Mouse (Mus musculus) adrenal gland, postnatal 4 days (tissue): Measurements from ENCODE around the gene Sass6. TPM values are rescaled to one million over a fixed set of nuclear protein-coding genes. Genes with fewer than 3 reads are reported as not detected.
"Not testable (repeated sequence)": the region's sequence is repeated elsewhere in the genome, so short reads cannot be mapped to it uniquely, and the experiment has no call there.

Experiments
- DNase-seq, 2 experiments: peaks; one replicate each; pipeline ENCODE4 v3.0.0; 2021 to 2022; ENCODE audit warnings: low spot score in 2 of 2, mixed read lengths in 2 of 2
- total RNA-seq, 2 experiments: library from RNA; stranded (reverse); gene quantifications; 2 replicates each; pipeline ENCODE4 v1.2.3; 2021

The Sass6 gene
- total RNA-seq, 2 experiments from 2014 or later = 9.4 to 10.0 TPM

GRCm38 (mm10) chr3:116622641-116623040 lies 27.9 kb downstream of the Sass6 start:
- DNase-seq = no peak

- no peak for DNase-seq
Observed at GRCm38 (mm10) chr3:116631459-116631858, 36.7 kb downstream of the Sass6 start.

GRCm38 (mm10) chr3:116632971-116633370 lies 38.2 kb downstream of the Sass6 start:
- no peak for DNase-seq

DNA sequence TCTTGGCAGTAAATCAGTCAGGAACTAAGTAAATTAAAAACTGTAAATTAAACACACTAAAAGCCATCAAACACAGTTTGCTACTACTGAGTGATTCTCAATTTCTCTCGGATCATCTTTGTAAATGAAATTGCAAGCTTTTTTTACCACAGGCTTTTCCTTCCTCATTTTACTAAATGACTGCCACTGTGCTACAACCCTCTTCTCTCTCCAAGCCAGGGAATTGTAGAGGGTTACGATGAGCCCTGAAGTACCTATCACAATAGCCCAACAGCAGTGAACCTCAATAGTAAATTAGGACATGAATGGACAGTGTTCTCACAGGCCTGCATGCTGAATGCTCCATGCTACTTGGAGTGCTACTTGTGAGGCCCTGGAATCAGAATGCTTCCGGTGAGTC lies 39.3 kb downstream of the Sass6 start:
- no peak for DNase-seq

DNA sequence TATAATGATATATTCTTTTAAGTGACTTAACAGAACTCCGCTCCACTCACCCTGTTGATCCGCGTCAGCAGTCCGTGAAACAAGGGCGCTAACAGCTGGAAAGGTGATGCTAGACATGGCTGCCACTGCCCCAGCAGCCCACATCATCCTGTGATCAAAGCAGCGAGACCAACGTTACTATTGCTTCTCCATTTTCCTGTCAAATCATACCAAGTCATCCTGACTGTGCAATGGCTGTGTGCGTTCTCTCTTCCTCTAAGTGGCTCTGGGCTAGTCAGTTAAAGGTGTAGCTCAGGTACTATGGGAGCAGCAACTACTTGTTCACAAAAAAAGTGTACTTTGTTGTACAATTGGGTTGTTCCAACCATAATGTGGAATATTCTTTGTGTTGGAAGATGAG lies 40.1 kb downstream of the Sass6 start:
- no peak for DNase-seq

- no peak for DNase-seq
Observed at GRCm38 (mm10) chr3:116635799-116636198, 41.0 kb downstream of the Sass6 start.

- DNase-seq = no peak
Observed at GRCm38 (mm10) chr3:116637693-116638476, 43.1 kb downstream of the Sass6 start.

DNA sequence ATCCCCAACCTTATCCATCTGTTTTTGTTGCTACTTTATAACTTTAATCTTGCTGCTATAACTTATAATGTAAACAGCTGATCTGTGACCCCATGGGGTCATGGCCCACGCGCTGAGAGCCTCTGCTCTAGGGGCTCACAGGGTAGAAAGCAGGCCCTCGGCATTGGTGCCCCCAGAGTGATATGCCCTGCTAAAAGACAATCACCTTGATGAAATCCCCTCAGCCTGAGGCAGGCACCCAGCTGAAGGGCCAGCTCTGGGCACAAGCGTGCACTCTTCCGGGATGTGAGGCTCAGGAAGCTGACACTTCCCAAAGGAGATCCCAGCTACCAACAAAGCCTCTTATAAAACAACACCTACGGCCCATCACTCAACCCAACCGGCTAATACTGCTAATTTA lies 43.8 kb downstream of the Sass6 start:
- no peak for DNase-seq

GRCm38 (mm10) chr3:116640024-116640423 lies 45.2 kb downstream of the Sass6 start:
- DNase-seq = no peak

DNA sequence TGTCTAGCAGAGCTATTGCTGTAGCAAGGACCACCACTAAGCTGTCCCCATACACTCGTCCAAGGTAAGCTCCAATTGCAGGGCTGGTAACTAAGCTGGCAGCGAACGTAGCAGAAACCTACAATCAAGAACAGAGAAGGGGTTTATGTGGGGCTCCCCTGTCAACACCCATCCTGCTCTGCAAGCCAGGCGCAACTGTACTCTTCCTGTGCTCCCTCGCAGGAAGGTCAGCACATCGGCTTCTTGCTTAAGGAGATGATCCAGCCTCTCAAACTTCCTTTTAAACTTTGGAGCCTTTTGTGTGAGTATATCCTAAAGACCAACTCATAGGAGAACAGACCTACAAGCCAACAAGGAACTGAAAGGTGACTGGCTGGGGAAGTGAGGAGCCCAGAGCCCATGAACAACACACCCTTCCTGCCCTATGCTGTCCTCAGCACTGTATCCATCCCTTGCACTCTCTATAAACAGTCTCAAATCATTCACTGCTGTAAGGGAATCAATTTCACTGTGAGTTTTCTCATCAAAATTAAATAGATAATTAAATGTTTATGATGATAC lies 47.1 kb downstream of the Sass6 start:
- DNase-seq = no peak

DNA sequence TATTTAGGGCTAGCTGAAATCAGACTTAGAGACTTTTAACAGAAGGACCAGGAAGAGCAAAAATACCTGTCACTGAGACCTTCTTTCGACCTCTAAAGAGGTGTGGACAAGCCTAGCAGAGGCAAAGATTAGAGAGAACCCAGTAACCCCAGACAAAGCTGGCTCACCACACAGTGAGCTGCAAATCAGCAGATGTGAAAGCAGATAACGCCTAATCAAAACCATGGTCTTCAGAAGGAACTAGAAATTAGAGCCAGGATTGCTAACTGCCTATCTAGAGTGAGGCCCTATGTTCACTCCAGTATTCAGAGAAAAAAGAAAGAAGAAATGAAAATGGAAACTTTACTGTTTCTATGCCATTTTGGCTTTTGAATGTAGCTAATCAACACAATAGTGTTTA lies 47.6 kb downstream of the Sass6 start:
- no peak for DNase-seq

DNA sequence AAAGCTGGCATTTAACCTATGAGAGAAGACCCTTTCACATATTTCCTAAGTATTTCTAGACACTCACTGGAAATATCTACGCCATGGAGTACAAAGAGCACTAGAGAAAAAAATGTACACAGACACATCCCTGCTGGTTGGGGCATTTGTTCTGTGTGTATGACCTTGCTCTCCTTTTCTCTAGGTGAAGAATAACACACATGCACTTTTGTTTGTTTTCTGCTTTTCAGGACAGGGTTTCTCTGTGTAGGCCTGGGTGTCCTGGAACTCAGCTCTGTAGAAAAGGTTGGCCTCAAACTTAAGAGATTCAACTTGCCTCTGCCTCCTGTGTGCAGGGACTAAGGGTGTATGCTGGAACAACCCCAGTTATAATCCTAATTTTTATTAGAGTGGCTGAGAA lies 51.6 kb downstream of the Sass6 start:
- no peak for DNase-seq

GRCm38 (mm10) chr3:116648805-116649204 lies 54.0 kb downstream of the Sass6 start:
- no peak for DNase-seq

- no peak for DNase-seq
Observed at GRCm38 (mm10) chr3:116650698-116651097, 55.9 kb downstream of the Sass6 start.

- no peak for DNase-seq
Observed at GRCm38 (mm10) chr3:116652033-116652446, 57.3 kb downstream of the Sass6 start.

DNA sequence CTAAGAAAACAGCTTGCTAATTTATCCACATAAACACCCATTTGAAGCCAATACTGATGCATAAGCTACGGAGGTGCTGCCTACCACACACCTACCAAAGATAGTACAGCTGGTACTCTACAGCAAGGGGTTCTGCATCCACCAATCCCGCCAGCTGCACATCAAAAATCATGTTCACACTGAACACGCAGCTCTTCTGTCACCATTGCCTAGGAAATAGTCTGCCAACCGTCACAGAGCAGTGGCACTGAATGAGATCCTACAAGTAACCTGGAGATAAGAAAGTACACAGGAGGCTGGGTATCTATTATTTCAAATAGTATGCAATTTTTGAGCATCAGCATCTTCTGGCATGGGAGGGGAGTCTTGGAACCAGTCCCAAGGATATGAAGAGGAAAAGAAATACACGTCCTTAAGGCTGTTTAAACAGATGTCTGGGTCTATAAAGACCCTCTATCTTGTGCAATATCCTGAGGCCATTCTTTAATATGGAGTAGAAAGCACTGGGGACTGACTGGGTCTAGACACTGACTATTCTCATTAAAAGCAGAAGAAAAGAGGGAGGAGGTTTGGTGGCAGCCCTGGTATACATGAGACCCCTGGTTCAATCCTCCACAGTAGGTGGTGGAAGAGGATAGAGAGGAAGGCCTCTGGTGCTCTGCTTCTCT lies 58.6 kb downstream of the Sass6 start:
- DNase-seq = no peak

- DNase-seq = not testable (repeated sequence)
Observed at GRCm38 (mm10) chr3:116654051-116654450, 59.3 kb downstream of the Sass6 start.

GRCm38 (mm10) chr3:116656184-116656965 lies 61.6 kb downstream of the Sass6 start:
- DNase-seq = no peak

- DNase-seq = no peak
Observed at GRCm38 (mm10) chr3:116658928-116659565, 64.3 kb downstream of the Sass6 start.

DNA sequence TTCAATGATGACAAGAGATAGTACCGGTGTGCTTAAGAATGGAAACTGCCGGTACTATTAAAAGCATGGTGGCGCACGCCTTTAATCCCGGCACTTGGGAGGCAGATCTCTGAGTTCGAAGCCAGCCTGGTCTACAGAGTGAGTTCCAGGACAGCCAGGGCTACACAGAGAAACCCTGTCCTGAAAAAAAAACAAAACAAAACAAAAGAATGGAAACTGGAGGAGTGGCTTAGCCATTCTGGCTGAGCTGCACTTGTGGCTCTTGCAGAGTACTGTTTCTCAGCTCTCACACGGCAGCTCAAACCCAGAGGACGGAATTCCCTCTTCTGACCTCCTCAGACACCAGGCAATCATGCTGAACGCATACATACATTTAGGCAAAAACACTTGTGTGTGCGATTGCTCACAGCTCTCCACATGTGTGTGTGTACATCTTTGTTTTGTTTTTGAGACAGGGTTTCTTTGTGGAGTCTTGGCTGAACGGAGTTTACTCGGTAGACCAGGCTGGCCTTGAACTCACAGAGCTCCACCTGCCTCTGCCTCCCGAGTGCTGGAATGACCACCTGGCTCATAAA lies 65.2 kb downstream of the Sass6 start:
- no peak for DNase-seq
